Mouse (Mus musculus): ENCODE data around the gene Pknox2. TPM values are rescaled to one million over a fixed set of nuclear protein-coding genes. Genes with fewer than 3 reads are reported as not detected.
A peak's percentile ranks its signal among the peaks of the same experiment; 100 is the strongest.

The Pknox2 gene
- polyA plus RNA-seq, 1 experiment from 2014 or later, result 14.0 TPM

DNA sequence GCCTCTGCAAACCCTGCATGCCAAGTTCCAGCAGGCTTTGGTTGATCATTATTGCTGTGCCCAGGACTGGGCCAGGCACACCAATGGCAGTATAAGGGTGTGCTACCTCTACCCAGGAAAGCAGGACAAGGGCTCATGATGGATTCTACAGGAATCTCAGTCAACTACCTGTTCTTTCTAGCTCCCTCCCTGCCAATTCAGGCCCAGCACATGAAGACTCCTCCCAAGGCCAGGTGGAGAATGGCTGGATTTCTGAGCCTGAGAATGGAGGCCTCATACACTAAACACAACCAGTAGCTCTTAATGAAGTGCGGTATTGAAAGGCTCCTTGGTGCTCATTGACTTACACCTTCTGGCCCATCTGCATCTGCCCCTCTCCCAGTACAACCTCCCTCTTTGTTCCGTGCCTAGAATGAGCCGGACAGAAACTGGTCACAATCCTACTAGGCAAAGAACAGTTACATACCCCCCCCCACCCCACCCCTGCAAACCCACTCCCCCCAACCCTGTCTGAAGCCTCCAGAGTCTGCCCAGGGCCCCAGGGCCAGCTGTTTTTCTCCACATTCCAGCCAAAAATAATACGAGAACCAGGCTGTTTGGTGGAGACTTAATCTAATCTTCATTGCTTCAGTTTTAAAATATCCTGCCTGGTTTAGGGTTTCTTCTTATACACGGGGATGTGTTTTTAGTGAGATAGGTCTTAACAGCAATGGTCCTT, 6.6 kb downstream of the Pknox2 start:
- Histone ChIP-seq H3K9ac (no peak overlapping the region), H3K36me3 (no peaks in the 10 kb centered on the region), H3K4me1 (peaks cover 72% of the 10 kb centered on the region), H3K27me3 (peaks cover 35% of the 10 kb centered on the region), H3K4me2 (replicated peaks) (no peak overlapping the region), H3K27ac (replicated peaks) (peak overlapping the region; percentile 0; the same call in 1 of the 2 replicates), H3K9me3 (replicated peaks) (no peaks in the 10 kb centered on the region), H3K4me3 (replicated peaks) (no peak overlapping the region)
- WGBS, result 30% methylated on average over 5 of the region's 5 CpGs
- ATAC-seq (ENCODE audit: insufficient number of reproducible peaks, low FRiP score, low TSS enrichment, low read depth), result no peak

DNA sequence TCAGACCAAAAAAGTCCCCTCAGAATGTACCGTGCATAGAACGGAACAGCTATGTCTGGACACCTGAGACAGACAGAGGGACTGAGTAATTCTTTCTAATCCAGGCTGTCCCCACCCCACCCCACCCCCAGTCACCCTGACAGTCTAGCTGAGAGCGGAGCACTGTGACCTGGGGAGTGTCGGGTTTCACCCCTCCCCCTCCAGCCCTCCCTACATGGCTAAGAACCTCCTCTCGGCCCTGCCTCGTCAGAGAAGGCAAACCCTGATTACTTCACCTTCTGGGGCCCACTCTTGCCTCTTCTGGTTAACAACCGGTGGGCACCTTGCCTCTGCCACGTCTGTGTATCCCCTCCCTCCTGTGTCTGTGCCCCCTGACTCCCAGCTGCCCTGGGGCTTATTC, 7.7 kb downstream of the Pknox2 start:
- Histone ChIP-seq H3K4me2 (replicated peaks) (peak overlapping the region; percentile 19; the same call in 1 of the 2 replicates), H3K4me1 (peaks cover 61% of the 10 kb centered on the region), H3K27me3 (peaks cover 32% of the 10 kb centered on the region), H3K9me3 (replicated peaks) (no peaks in the 10 kb centered on the region), H3K36me3 (no peaks in the 10 kb centered on the region), H3K9ac (no peak overlapping the region), H3K4me3 (replicated peaks) (no peak overlapping the region), H3K27ac (replicated peaks) (no peak overlapping the region)
- peak; percentile 39; the same call in 1 of the 2 replicates for ATAC-seq (ENCODE audit: insufficient number of reproducible peaks, low FRiP score, low TSS enrichment, low read depth)
- WGBS, result under 1% methylated on average over 8 of the region's 8 CpGs

DNA sequence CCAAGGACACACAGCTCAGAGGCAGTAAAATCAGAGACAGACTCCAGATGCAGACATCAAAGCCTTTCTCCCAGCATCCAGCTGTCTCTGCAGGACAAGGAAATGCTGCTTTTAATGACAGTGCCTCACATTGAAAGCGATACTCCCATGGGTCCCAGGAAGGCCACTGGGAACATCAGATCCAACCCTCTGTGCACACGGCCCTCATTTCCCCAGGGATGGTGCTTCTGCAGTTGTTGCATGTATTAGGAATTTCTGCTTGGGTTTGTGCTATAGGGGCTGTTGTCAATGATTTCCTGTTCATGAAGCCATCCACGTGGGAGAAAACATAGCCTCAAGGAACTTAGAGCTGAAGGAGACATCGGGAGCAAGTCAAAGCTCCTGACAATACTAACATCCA, 8.3 kb downstream of the Pknox2 start:
- Histone ChIP-seq H3K27me3 (peaks cover 26% of the 10 kb centered on the region), H3K27ac (replicated peaks) (no peak overlapping the region), H3K9me3 (replicated peaks) (no peaks in the 10 kb centered on the region), H3K36me3 (no peaks in the 10 kb centered on the region), H3K4me2 (replicated peaks) (no peak overlapping the region), H3K4me3 (replicated peaks) (no peak overlapping the region), H3K9ac (no peak overlapping the region), H3K4me1 (peaks cover 54% of the 10 kb centered on the region)
- 19% methylated on average over 4 of the region's 4 CpGs for WGBS
- ATAC-seq (ENCODE audit: insufficient number of reproducible peaks, low FRiP score, low TSS enrichment, low read depth), result no peak

DNA sequence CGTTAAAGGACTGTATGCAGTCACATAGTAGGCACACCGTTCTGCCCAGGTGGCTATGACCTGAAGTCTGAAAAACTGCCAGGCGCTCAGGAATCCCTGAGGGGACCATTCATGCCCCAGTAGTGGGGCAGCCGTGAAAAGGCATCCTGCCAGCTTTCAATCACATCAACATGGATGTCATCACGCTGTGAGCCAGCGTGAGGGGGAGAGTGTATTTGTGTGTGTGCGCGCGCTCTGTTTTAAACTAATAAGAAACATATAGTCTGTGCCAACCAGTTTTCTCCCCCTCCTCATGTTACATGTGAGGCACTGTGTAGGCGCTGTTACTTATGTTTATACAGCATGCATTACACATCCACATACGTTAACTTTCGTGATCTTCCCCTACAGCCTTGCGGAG, 10.9 kb downstream of the Pknox2 start:
- Histone ChIP-seq H3K4me2 (replicated peaks) (no peak overlapping the region), H3K27me3 (peaks cover 17% of the 10 kb centered on the region; the same call in 1 of the 2 replicates), H3K9me3 (replicated peaks) (no peaks in the 10 kb centered on the region), H3K36me3 (no peaks in the 10 kb centered on the region), H3K27ac (replicated peaks) (no peak overlapping the region), H3K4me3 (replicated peaks) (no peak overlapping the region), H3K4me1 (peaks cover 31% of the 10 kb centered on the region), H3K9ac (no peak overlapping the region)
- ATAC-seq (ENCODE audit: insufficient number of reproducible peaks, low FRiP score, low TSS enrichment, low read depth), result no peak
- WGBS, result 33% methylated on average over 13 of the region's 13 CpGs

DNA sequence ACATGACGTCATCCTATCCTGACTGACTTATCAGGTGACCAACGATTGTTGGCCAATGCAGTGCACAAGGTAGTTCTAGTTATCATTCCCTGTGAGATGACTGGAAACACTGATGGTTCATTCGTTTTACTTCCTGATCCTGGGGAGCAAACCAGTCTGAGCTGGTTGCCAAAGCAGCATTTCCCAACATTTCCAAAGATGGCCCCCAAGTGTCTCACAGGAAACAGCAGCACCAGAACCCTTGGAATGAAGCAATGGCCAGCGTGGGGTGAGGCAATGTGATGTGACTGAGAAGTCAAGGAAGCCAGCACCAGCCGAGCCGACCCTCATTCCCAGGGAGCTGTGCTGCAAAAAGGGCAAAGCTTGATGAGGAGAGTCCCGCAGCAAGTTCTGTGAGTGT, 13.7 kb downstream of the Pknox2 start:
- ATAC-seq (ENCODE audit: insufficient number of reproducible peaks, low FRiP score, low TSS enrichment, low read depth), result no peak
- Histone ChIP-seq H3K4me2 (replicated peaks) (no peak overlapping the region), H3K36me3 (no peaks in the 10 kb centered on the region), H3K27me3 (peaks cover 4% of the 10 kb centered on the region; the same call in 1 of the 2 replicates), H3K9me3 (replicated peaks) (no peaks in the 10 kb centered on the region), H3K9ac (no peak overlapping the region), H3K4me3 (replicated peaks) (no peak overlapping the region), H3K4me1 (peaks cover 12% of the 10 kb centered on the region), H3K27ac (replicated peaks) (no peak overlapping the region)
- 84% methylated on average over 7 of the region's 7 CpGs for WGBS

DNA sequence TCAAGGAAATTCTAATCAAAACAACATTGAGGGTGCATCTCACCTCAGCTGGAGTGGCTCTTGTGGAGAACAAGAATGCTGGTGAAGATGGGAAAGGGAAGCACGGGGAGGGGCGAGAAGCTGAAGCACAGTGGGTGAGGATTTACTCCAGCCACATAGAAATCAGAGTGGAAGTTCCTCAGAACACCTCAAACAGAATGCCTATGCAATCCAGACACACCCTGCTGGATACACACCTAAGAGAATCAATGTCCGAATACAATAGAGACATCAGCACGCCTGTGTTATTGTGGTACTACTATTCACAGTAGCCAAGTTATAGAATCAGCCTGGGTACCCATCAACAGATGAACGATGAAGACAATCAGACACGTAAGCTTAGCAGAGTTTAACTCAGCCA, 18.2 kb downstream of the Pknox2 start:
- Histone ChIP-seq H3K27ac (replicated peaks) (no peak overlapping the region), H3K27me3 (peaks cover 3% of the 10 kb centered on the region; the same call in 1 of the 2 replicates), H3K36me3 (no peaks in the 10 kb centered on the region), H3K9me3 (replicated peaks) (no peaks in the 10 kb centered on the region), H3K4me2 (replicated peaks) (no peak overlapping the region), H3K4me1 (no peaks in the 10 kb centered on the region), H3K9ac (no peak overlapping the region), H3K4me3 (replicated peaks) (no peak overlapping the region)
- ATAC-seq (ENCODE audit: insufficient number of reproducible peaks, low FRiP score, low TSS enrichment, low read depth), result no peak
- 90% methylated on average over 6 of the region's 6 CpGs for WGBS

DNA sequence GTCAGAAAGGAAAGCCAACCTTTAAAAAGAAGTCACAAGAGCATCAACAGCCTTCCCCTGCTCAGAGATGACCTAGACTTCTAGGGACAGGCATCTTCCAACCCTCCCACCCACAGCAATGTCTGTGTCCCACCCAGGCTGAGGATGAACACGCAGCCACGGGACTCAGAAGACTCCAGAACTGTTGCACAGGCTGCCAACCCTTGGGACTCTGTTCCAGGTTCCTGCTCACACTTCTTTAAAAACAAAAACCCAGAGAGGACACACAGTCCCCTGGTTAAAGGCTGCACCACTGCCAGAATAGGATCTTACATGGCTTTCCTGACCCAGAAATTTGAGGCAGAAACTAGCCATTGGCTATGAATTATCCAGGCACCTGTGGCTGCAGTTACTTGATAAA, 21.0 kb downstream of the Pknox2 start:
- H3K27me3 ChIP-seq, result peaks cover 3% of the 10 kb centered on the region; the same call in 1 of the 2 replicates
- H3K4me2 ChIP-seq (replicated peaks), result no peak overlapping the region
- H3K27ac ChIP-seq (replicated peaks), result no peak overlapping the region
- no peaks in the 10 kb centered on the region for H3K9me3 ChIP-seq (replicated peaks)
- 92% methylated on average over 2 of the region's 2 CpGs for WGBS
- peaks cover 19% of the 10 kb centered on the region; the same call in 1 of the 2 replicates for H3K4me1 ChIP-seq
- no peak for ATAC-seq (ENCODE audit: insufficient number of reproducible peaks, low FRiP score, low TSS enrichment, low read depth)
- no peaks in the 10 kb centered on the region for H3K36me3 ChIP-seq
- no peak overlapping the region for H3K4me3 ChIP-seq (replicated peaks)
- H3K9ac ChIP-seq, result no peak overlapping the region

DNA sequence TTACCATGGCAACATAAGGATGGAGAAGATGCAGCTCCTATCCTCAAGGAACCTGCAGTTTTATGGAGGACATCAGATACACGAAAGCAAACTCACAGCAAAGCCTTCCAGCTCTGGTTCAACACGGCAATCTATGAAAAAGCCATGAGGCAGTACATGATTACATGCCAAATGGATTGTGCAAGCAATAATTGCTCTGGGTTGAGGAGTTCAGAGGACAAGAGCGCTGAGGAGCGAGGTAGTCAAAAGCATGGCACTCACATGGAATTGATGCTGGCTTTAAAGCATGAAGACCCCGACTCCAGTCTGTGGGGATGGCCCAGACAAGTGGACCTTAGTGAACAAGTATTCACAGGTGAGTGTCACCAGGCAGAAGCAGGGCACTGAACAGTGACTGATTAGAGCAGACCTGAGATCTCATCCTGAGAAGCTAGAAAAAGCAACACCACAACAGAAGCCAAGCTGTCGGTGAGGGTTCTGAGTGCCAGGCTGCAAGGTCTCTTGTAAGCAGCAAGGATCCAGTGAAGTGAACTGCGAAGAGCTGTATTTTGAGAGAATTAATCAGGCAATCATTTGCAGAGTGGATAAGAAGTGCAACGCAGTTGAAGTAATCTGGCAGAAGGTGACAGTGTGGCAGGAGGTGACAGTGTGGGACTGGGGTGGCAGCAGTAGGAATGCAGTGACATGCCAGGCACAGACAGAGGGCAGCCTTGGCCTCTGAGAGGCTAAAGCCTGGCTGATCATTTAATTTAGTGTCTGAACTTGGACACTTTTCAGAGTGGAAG, 22.3 kb downstream of the Pknox2 start:
- no peak for ATAC-seq (ENCODE audit: insufficient number of reproducible peaks, low FRiP score, low TSS enrichment, low read depth)
- WGBS, result 82% methylated on average over 8 of the region's 8 CpGs
- Histone ChIP-seq H3K4me3 (replicated peaks) (no peak overlapping the region), H3K9ac (no peak overlapping the region), H3K4me1 (peaks cover 31% of the 10 kb centered on the region), H3K4me2 (replicated peaks) (no peak overlapping the region), H3K27me3 (peaks cover 3% of the 10 kb centered on the region; the same call in 1 of the 2 replicates), H3K36me3 (no peaks in the 10 kb centered on the region), H3K27ac (replicated peaks) (no peak overlapping the region), H3K9me3 (replicated peaks) (no peaks in the 10 kb centered on the region)

DNA sequence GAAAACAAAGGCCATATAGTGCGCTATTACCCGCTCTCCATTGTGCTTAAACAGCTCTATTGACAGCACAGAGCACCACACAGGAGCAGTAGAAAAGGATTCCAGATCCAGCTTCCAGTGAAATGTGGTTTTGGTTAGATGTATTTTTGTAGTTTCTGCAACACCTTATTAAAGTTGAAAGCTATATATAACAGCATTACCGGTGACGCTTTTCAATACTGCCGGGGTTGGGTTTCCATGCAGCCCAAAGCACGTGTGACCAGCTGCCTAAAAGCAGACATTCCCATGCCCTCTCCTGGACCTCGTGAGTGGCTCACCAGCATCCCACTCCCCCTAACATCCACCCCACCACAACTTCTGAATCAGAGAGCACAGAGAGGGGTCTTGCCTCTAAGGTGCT, 23.8 kb downstream of the Pknox2 start:
- peaks cover 32% of the 10 kb centered on the region for H3K4me1 ChIP-seq
- no peaks in the 10 kb centered on the region for H3K9me3 ChIP-seq (replicated peaks)
- H3K27ac ChIP-seq (replicated peaks), result no peak overlapping the region
- ATAC-seq (ENCODE audit: insufficient number of reproducible peaks, low FRiP score, low TSS enrichment, low read depth), result no peak
- 46% methylated on average over 7 of the region's 7 CpGs for WGBS
- no peak overlapping the region for H3K4me3 ChIP-seq (replicated peaks)
- no peak overlapping the region for H3K4me2 ChIP-seq (replicated peaks)
- peaks cover 3% of the 10 kb centered on the region; the same call in 1 of the 2 replicates for H3K27me3 ChIP-seq
- H3K9ac ChIP-seq, result no peak overlapping the region
- H3K36me3 ChIP-seq, result no peaks in the 10 kb centered on the region

DNA sequence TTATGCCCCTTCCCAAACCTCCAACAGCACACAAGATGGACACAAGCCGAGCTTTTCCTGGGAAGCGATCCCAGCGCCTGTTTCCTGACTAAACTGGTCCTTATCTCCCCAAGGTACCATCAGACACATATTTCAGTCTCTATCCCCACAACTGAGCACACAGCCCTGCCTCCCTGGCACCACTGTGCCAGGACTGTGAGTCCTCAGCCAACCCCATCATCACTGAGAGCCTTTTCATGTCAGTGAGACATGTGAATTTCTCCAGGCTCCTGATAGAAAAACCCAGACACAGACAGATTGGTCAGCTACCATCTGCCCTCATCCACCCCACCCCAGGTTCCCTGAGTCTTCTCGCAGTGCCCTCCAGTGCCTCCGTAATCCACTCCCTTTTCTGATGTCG, 24.2 kb downstream of the Pknox2 start:
- Histone ChIP-seq H3K27ac (replicated peaks) (no peak overlapping the region), H3K4me2 (replicated peaks) (no peak overlapping the region), H3K4me3 (replicated peaks) (no peak overlapping the region), H3K9me3 (replicated peaks) (no peaks in the 10 kb centered on the region), H3K36me3 (no peaks in the 10 kb centered on the region), H3K27me3 (peaks cover 3% of the 10 kb centered on the region; the same call in 1 of the 2 replicates), H3K9ac (no peak overlapping the region), H3K4me1 (peaks cover 32% of the 10 kb centered on the region)
- no peak for ATAC-seq (ENCODE audit: insufficient number of reproducible peaks, low FRiP score, low TSS enrichment, low read depth)
- 64% methylated on average over 6 of the region's 6 CpGs for WGBS

DNA sequence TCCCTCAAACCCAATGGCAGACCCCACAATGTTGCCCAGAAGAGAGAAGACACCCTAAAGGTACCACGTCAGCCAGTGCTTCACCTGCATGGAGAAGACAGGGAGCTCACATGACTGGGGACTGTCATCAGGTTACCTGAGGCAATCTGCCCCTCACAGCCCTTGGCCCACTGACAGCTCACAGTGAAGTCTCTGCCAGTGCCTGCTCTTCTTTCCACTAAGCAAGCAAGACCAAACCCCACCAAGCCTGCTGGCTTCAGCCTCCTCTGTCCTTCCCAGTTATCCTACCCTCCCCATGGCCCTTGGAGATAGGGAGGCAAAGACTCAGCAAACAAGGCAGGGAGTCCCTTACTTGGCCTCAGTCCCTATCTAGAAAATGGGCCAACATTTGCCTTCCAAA, 24.8 kb downstream of the Pknox2 start:
- 81% methylated on average over 1 of the region's 1 CpGs for WGBS
- no peak overlapping the region for H3K4me2 ChIP-seq (replicated peaks)
- no peak overlapping the region for H3K27ac ChIP-seq (replicated peaks)
- no peak overlapping the region for H3K4me3 ChIP-seq (replicated peaks)
- H3K9ac ChIP-seq, result no peak overlapping the region
- H3K36me3 ChIP-seq, result no peaks in the 10 kb centered on the region
- peaks cover 32% of the 10 kb centered on the region for H3K4me1 ChIP-seq
- no peak for ATAC-seq (ENCODE audit: insufficient number of reproducible peaks, low FRiP score, low TSS enrichment, low read depth)
- H3K9me3 ChIP-seq (replicated peaks), result no peaks in the 10 kb centered on the region
- peaks cover 3% of the 10 kb centered on the region; the same call in 1 of the 2 replicates for H3K27me3 ChIP-seq

Measured in embryonic facial prominence, embryonic 15.5 days (tissue).